Mouse (Mus musculus): ENCODE data around the gene Rbl2. TPM values are rescaled to one million over a fixed set of nuclear protein-coding genes. Genes with fewer than 3 reads are reported as not detected.
A peak's percentile ranks its signal among the peaks of the same experiment; 100 is the strongest.

Rbl2 gene
- polyA plus RNA-seq (2015; fragmentation: Nextera tagmentation; extraction: Ambion mirVana) = 13.7 and 13.8 TPM in 2 replicates

DNA sequence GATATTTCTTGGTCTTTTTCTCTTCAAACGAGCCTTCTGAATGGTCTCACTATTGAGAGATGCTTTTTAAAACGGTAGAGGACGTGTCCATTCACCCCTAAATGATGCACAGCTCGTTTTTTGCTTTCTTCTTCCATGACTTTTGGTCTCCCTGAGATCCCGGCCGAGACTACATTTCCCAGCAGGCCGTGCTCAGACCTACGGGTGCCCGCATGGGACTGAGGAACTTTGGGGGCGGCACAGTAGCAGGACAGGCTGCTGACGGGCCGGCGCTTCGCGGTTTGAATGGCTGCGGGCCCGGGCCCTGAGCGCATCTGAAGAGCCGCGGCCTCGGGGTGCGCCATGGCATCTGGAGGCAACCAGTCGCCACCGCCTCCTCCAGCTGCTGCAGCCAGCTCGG is at the start of gene Rbl2:
Gene Rbl2, plus strand, starts transcription at position 224 of the 400 bp plus-strand sequence.
- peak within 1 kb of the TSS; percentile 74 for H3K4me2 ChIP-seq (replicated peaks; ENCODE audit: low read depth, low read length)
- H3K36me3 ChIP-seq (ENCODE audit: insufficient read depth, low read length) = no peaks in the 10 kb centered on the region
- peak; percentile 97 for DNase-seq (ENCODE audit: low spot score)
- ATAC-seq = peak; percentile 96
- under 1% methylated on average over 23 of the region's 25 CpGs for WGBS
- H3K4me1 ChIP-seq (ENCODE audit: insufficient read depth, low read depth, low read length) = 0 out of 2 replicates have a peak, but pooled peaks cover 4% of the 10 kb centered on the region
- H3K9me3 ChIP-seq (ENCODE audit: low read length) = no peaks in the 10 kb centered on the region
- peak within 1 kb of the TSS; percentile 83 for H3K4me3 ChIP-seq (ENCODE audit: low read depth, low read length)
- H3K27ac ChIP-seq (ENCODE audit: low read length) = peak within 1 kb of the TSS; percentile 97
- no peaks in the 10 kb centered on the region for H3K27me3 ChIP-seq (replicated peaks; ENCODE audit: insufficient read depth, low read length)
- peak within 1 kb of the TSS; percentile 90 for H3K9ac ChIP-seq (replicated peaks; ENCODE audit: low read depth)
- TF ChIP-seq EP300 (IDR thresholded peaks at IDR 0.05) (no peak), CTCF (IDR thresholded peaks at IDR 0.05) (no peak)

DNA sequence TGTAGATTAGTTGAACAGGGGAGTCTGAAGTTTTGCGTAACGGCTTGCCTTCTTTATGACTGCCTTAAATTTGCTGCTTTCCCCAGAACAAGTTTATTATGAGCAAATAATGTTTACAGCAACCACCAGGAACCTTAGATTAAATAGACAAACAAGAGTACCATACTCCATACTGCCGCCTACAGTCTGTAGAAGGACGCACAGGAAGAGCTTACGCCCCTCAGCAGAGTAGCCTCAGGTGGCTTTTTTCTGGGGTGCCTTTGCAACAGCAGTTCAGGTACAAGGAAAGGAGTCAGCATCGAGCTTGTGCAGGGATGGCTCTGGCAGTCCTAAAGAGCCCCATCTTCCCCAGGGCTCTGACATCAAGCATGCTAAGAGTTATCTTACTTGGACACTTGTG is 35.4 kb upstream of the Rbl2 start:
- no peak overlapping the region for H3K9ac ChIP-seq (replicated peaks; ENCODE audit: low read depth)
- H3K4me3 ChIP-seq (ENCODE audit: low read depth, low read length) = no peak overlapping the region
- H3K4me1 ChIP-seq (ENCODE audit: insufficient read depth, low read depth, low read length) = no peaks in the 10 kb centered on the region
- 91% methylated on average over 6 of the region's 6 CpGs for WGBS
- peaks cover 28% of the 10 kb centered on the region for H3K36me3 ChIP-seq (ENCODE audit: insufficient read depth, low read length)
- no peak for ATAC-seq
- H3K27me3 ChIP-seq (replicated peaks; ENCODE audit: insufficient read depth, low read length) = no peaks in the 10 kb centered on the region
- no peak overlapping the region for H3K27ac ChIP-seq (ENCODE audit: low read length)
- TF ChIP-seq CTCF (IDR thresholded peaks at IDR 0.05) (peak; percentile 39), EP300 (IDR thresholded peaks at IDR 0.05) (no peak)
- H3K9me3 ChIP-seq (ENCODE audit: low read length) = no peaks in the 10 kb centered on the region
- peak; percentile 14 for DNase-seq (ENCODE audit: low spot score)
- no peak overlapping the region for H3K4me2 ChIP-seq (replicated peaks; ENCODE audit: low read depth, low read length)

DNA sequence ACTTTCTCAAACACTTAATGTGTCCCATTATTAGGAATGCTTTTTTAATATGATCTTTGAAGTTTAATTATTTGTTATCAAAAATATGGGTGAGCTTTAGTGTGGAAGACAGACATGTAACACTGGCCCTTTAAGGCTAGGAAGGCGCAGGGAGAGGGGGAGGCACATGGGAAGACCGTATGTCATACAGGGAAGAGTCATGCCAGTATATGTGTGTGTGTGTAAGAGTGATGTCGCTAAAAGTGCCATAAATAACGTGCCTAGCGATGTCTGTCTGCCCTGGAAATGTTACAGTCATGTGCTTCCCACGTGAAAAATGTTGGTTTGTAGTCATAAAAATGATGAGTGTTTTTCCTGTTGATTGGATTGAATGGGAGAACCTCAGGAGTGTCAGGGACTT is 33.0 kb upstream of the Rbl2 start:
- H3K36me3 ChIP-seq (ENCODE audit: insufficient read depth, low read length) = peaks cover 30% of the 10 kb centered on the region

DNA sequence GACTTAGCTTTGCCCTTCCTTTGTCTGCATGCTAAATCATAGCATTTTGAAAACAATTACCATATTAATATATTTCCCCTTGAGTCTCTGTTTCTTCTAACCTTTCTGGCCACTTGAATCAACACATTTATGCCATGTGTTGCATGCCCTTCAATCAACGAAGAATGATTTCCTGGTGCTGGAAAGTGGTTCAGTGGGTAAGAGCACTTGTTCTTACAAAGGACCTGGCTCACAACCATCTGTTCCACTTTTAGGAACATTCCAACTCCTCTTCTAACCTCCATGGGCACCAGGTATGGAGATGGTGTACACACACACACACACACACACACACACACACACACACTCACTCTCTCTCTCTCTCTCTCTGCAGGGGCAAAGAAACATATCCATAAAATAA is 31.2 kb upstream of the Rbl2 start:
- Histone ChIP-seq H3K4me2 (replicated peaks; ENCODE audit: low read depth, low read length) (no peak overlapping the region), H3K27me3 (replicated peaks; ENCODE audit: insufficient read depth, low read length) (no peaks in the 10 kb centered on the region), H3K9ac (replicated peaks; ENCODE audit: low read depth) (no peak overlapping the region), H3K9me3 (ENCODE audit: low read length) (no peaks in the 10 kb centered on the region), H3K4me3 (ENCODE audit: low read depth, low read length) (no peak overlapping the region), H3K27ac (ENCODE audit: low read length) (no peak overlapping the region), H3K4me1 (ENCODE audit: insufficient read depth, low read depth, low read length) (no peaks in the 10 kb centered on the region), H3K36me3 (ENCODE audit: insufficient read depth, low read length) (peaks cover 26% of the 10 kb centered on the region)
- 66% methylated on average over 1 of the region's 1 CpGs for WGBS
- DNase-seq (ENCODE audit: low spot score) (peak; percentile 61), ATAC-seq (peak; percentile 54)
- TF ChIP-seq CTCF (IDR thresholded peaks at IDR 0.05) (no peak), EP300 (IDR thresholded peaks at IDR 0.05) (no peak)

More for the DNA sequence above, 33.0 kb upstream of the Rbl2 start:
- no peak overlapping the region for H3K9ac ChIP-seq (replicated peaks; ENCODE audit: low read depth)
- H3K4me3 ChIP-seq (ENCODE audit: low read depth, low read length) = no peak overlapping the region
- 61% methylated on average over 6 of the region's 6 CpGs for WGBS
- TF ChIP-seq CTCF (IDR thresholded peaks at IDR 0.05) = no peak
- no peak for TF ChIP-seq EP300 (IDR thresholded peaks at IDR 0.05)
- ATAC-seq (no peak), DNase-seq (ENCODE audit: low spot score) (no peak)
- no peak overlapping the region for H3K27ac ChIP-seq (ENCODE audit: low read length)
- H3K9me3 ChIP-seq (ENCODE audit: low read length) = no peaks in the 10 kb centered on the region
- no peak overlapping the region for H3K4me2 ChIP-seq (replicated peaks; ENCODE audit: low read depth, low read length)
- no peaks in the 10 kb centered on the region for H3K27me3 ChIP-seq (replicated peaks; ENCODE audit: insufficient read depth, low read length)
- no peaks in the 10 kb centered on the region for H3K4me1 ChIP-seq (ENCODE audit: insufficient read depth, low read depth, low read length)

DNA sequence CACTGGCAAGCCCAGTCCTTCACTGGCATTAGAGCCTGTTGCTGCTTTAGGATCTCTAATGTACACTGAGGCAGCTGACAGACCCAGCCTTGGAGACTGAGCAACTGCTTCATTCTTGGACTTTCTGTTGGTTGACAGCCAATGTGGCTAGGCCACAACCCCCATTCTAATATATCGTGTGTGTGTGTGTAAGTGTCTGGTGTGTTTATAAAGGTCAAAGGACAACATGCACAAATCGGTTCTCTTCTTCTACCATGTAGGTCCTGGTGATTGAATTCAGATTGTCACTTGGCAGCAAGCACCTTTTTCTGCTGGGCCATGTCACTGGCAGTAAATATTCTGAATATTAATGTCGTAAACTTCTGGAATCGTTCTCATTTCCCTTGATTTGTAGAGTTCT is 23.5 kb upstream of the Rbl2 start:
- Histone ChIP-seq H3K27me3 (replicated peaks; ENCODE audit: insufficient read depth, low read length) (no peaks in the 10 kb centered on the region), H3K4me3 (ENCODE audit: low read depth, low read length) (no peak overlapping the region), H3K4me2 (replicated peaks; ENCODE audit: low read depth, low read length) (no peak overlapping the region), H3K9me3 (ENCODE audit: low read length) (no peaks in the 10 kb centered on the region), H3K36me3 (ENCODE audit: insufficient read depth, low read length) (0 out of 2 replicates have a peak, but pooled peaks cover 4% of the 10 kb centered on the region), H3K9ac (replicated peaks; ENCODE audit: low read depth) (no peak overlapping the region), H3K4me1 (ENCODE audit: insufficient read depth, low read depth, low read length) (no peaks in the 10 kb centered on the region), H3K27ac (ENCODE audit: low read length) (no peak overlapping the region)
- ATAC-seq (peak; percentile 80), DNase-seq (ENCODE audit: low spot score) (peak; percentile 59)
- no peak for TF ChIP-seq CTCF (IDR thresholded peaks at IDR 0.05)
- no peak for TF ChIP-seq EP300 (IDR thresholded peaks at IDR 0.05)
- WGBS = 50% methylated on average over 4 of the region's 4 CpGs

DNA sequence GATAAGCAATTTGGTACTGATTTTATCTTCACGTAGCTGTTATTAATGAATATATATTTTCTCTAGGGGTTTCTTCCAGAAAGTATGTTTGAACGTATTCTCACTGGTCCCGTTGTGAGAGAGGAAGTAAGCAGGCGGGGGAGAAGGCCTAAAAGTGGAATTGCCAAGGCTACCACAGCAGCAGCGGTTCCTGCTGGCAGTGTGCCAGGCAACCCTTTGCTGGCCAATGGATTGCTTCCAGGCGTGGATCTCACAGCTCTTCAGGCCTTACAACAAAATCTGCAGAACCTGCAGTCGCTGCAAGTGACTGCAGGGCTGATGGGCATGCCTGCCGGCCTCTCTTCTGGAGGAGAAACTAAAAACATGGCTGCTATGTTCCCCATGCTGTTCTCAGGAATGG is 18.8 kb upstream of the Rbl2 start:
- Histone ChIP-seq H3K9me3 (ENCODE audit: low read length) (no peaks in the 10 kb centered on the region), H3K4me1 (ENCODE audit: insufficient read depth, low read depth, low read length) (no peaks in the 10 kb centered on the region), H3K9ac (replicated peaks; ENCODE audit: low read depth) (no peak overlapping the region), H3K4me3 (ENCODE audit: low read depth, low read length) (no peak overlapping the region), H3K27ac (ENCODE audit: low read length) (no peak overlapping the region), H3K27me3 (replicated peaks; ENCODE audit: insufficient read depth, low read length) (no peaks in the 10 kb centered on the region), H3K36me3 (ENCODE audit: insufficient read depth, low read length) (peaks cover 8% of the 10 kb centered on the region; the same call in 1 of the 2 replicates), H3K4me2 (replicated peaks; ENCODE audit: low read depth, low read length) (no peak overlapping the region)
- DNase-seq (ENCODE audit: low spot score) (peak; percentile 70), ATAC-seq (no peak)
- no peak for TF ChIP-seq EP300 (IDR thresholded peaks at IDR 0.05)
- TF ChIP-seq CTCF (IDR thresholded peaks at IDR 0.05) = no peak
- 7% methylated on average over 8 of the region's 8 CpGs for WGBS

DNA sequence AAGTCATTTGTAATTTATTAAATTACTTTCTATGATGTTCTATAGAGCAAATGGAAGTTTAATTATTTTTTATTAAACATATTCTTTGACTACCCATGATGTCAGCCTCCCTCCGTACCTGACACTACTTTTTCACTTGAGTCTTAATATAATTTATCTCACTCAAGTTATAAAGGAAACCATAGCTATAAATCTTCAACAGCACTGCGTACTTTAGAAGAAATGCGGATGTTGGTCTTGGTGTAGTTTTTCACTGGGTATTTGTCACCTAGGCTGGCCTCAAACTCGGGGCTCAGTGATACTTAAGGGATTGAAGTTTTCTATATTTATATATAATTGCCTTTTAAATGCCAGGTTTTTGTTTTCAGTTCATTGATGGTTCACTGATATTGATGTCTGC is 15.4 kb upstream of the Rbl2 start:
- TF ChIP-seq EP300 (IDR thresholded peaks at IDR 0.05) (no peak), CTCF (IDR thresholded peaks at IDR 0.05) (no peak)

More for the DNA sequence above, 15.4 kb upstream of the Rbl2 start:
- 84% methylated on average over 4 of the region's 4 CpGs for WGBS
- H3K27ac ChIP-seq (ENCODE audit: low read length) = no peak overlapping the region
- H3K36me3 ChIP-seq (ENCODE audit: insufficient read depth, low read length) = peaks cover 4% of the 10 kb centered on the region; the same call in 1 of the 2 replicates
- H3K4me2 ChIP-seq (replicated peaks; ENCODE audit: low read depth, low read length) = no peak overlapping the region
- H3K4me3 ChIP-seq (ENCODE audit: low read depth, low read length) = no peak overlapping the region
- ATAC-seq (no peak), DNase-seq (ENCODE audit: low spot score) (no peak)
- no peaks in the 10 kb centered on the region for H3K4me1 ChIP-seq (ENCODE audit: insufficient read depth, low read depth, low read length)
- H3K9ac ChIP-seq (replicated peaks; ENCODE audit: low read depth) = no peak overlapping the region
- H3K9me3 ChIP-seq (ENCODE audit: low read length) = no peaks in the 10 kb centered on the region
- no peaks in the 10 kb centered on the region for H3K27me3 ChIP-seq (replicated peaks; ENCODE audit: insufficient read depth, low read length)
